Mouse (Mus musculus): ENCODE measurements around the gene Olfr202.

DNA sequence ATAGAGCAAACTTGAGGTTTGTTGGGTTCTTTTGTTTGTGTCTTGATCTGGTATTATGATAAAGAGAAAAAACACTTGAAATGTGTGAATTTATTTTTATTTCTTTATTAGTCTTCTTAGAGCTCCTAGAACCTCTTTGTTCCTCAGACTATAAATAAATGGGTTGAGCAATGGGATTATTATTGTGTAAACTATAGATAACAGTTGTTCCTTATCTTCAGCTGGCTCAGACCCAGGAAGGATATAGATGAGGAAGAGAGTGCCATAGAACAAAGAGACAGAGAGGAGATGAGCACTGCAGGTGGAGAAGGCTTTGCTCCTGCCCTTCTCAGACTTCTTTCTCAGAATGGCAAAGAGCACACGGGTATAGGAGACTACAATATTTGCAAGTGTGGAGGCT, 3.1 kb downstream of the Olfr202 start:
- TF ChIP-seq EP300 (IDR thresholded peaks at IDR 0.05) (no peak), CTCF (IDR thresholded peaks at IDR 0.05) (no peak)
